Mouse (Mus musculus): ENCODE data around the gene Coil.
"Not testable (repeated sequence)": the region's sequence is repeated elsewhere in the genome, so short reads cannot be mapped to it uniquely, and the experiment has no call there.

Gene Coil

GRCm38 (mm10) chr11:89028871-89029405, 58.9 kb downstream of the Coil start:
- Histone ChIP-seq H3K27me3 (ENCODE audit: control insufficient read depth, insufficient read depth, low read length, poor library complexity, severe bottlenecking) (no peaks in the 10 kb centered on the region), H3K36me3 (ENCODE audit: control insufficient read depth, insufficient read depth, low read length, poor library complexity, severe bottlenecking) (no peaks in the 10 kb centered on the region)
- DNase-seq (ENCODE audit: low read depth, low spot score): peak; percentile 87

DNA sequence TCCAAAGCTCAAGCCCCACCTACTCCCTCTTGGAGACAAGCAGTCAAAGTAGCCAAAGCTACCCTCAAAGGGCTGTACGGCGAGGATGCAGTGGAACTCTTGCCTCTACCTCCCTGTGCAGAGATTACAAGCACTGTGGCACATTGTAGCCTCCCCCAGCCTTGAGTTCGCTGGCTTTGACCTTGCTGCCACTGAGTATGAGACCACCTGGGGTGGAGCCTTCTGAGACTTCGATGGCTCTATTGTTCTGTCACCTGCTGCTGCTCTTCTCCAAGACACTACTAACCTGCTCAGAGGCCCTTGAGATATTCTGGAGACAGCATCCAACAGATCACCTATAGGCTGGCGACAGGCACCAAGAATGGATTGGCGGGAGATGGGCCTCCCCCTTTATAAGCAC, 60.5 kb downstream of the Coil start:
- no peaks in the 10 kb centered on the region for H3K36me3 ChIP-seq (ENCODE audit: control insufficient read depth, insufficient read depth, low read length, poor library complexity, severe bottlenecking)
- no peak for DNase-seq (ENCODE audit: low read depth, low spot score)
- H3K27me3 ChIP-seq (ENCODE audit: control insufficient read depth, insufficient read depth, low read length, poor library complexity, severe bottlenecking): no peaks in the 10 kb centered on the region

DNA sequence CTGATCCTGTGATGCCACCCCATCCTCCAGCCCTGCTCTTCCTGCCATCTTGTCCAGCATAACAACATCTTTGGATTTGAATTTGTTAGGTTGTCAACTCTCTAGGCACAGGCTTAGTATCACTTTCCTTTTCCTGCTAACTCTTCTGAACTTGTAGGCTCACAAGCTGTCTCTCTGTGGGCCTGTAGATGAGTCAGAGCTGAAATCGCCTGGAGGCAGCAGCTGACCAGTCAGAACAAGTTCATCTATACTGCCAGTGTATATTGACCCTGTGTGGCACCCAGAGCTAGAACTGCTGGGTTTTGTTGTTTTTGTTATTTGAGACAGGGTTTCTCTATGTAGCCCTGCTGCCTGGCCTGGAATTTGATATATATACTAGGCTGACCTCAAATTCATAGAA, 61.1 kb downstream of the Coil start:
- DNase-seq (ENCODE audit: low read depth, low spot score): no peak
- no peaks in the 10 kb centered on the region for H3K27me3 ChIP-seq (ENCODE audit: control insufficient read depth, insufficient read depth, low read length, poor library complexity, severe bottlenecking)
- no peaks in the 10 kb centered on the region for H3K36me3 ChIP-seq (ENCODE audit: control insufficient read depth, insufficient read depth, low read length, poor library complexity, severe bottlenecking)

DNA sequence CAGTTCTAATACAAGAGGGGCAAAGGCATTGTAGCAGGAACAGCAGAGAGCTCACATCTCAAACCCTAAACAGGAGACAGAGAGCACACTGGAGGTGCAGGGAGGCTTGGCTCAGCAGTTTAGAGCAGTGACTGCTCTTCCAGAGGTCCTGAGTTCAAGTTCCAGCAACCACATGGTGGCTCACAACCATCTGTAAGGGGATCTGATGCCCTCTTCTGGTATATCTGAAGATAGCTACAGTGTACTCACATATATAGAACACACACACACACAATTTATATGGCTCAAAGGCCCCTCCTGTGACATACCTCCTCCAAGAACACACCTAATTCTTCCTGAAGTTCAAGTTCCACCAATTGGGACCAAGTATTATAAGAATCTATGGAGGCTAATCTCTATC, 64.5 kb downstream of the Coil start:
- Histone ChIP-seq H3K27me3 (ENCODE audit: control insufficient read depth, insufficient read depth, low read length, poor library complexity, severe bottlenecking) (no peaks in the 10 kb centered on the region), H3K36me3 (ENCODE audit: control insufficient read depth, insufficient read depth, low read length, poor library complexity, severe bottlenecking) (no peaks in the 10 kb centered on the region)
- DNase-seq (ENCODE audit: low read depth, low spot score): peak; percentile 20

GRCm38 (mm10) chr11:89035552-89035951, 65.5 kb downstream of the Coil start:
- DNase-seq (ENCODE audit: low read depth, low spot score): no peak
- 0 out of 2 replicates have a peak, but pooled peaks cover 5% of the 10 kb centered on the region for H3K36me3 ChIP-seq (ENCODE audit: control insufficient read depth, insufficient read depth, low read length, poor library complexity, severe bottlenecking)
- H3K27me3 ChIP-seq (ENCODE audit: control insufficient read depth, insufficient read depth, low read length, poor library complexity, severe bottlenecking): no peaks in the 10 kb centered on the region

DNA sequence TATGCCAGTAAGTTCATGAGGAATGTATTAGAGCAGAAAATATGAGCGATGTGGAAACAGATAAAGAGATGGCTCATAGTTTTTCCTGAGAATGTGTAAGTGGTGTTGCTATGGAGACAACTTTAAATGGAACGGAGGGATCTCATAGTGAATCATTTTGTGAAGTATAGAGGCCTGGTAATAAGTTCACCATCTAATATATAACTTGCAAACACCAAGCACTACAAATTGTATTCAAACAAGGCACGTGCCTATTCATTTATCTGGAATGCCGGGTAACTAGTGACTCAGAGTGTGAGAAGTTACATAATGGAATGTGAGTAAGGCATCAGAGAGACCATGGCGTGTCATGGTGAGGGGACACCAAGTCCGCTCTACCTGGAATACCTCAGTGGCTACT, 68.4 kb downstream of the Coil start:
- H3K27me3 ChIP-seq (ENCODE audit: control insufficient read depth, insufficient read depth, low read length, poor library complexity, severe bottlenecking): no peaks in the 10 kb centered on the region
- H3K36me3 ChIP-seq (ENCODE audit: control insufficient read depth, insufficient read depth, low read length, poor library complexity, severe bottlenecking): peaks cover 9% of the 10 kb centered on the region; the same call in 1 of the 2 replicates
- DNase-seq (ENCODE audit: low read depth, low spot score): no peak

DNA sequence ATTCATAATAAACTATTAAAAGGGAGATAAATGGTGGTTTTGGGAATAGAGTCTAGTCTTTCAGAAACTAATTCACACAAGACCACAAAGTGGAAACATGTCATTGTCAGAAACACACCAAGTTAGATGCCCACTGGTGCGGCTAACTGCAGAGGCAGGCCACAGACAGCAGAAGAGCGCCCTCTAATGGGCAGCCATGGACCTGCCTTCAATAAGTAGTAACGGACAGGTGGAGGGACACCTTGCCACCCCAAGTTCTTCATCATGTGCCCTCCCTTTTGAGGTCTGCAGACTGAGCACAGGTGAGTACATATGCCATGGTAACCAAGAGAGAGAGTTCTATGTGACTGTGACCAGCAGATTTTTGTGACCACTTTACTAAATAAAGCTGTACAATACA, 69.3 kb downstream of the Coil start:
- Histone ChIP-seq H3K27me3 (ENCODE audit: control insufficient read depth, insufficient read depth, low read length, poor library complexity, severe bottlenecking) (no peaks in the 10 kb centered on the region), H3K36me3 (ENCODE audit: control insufficient read depth, insufficient read depth, low read length, poor library complexity, severe bottlenecking) (peaks cover 9% of the 10 kb centered on the region; the same call in 1 of the 2 replicates)
- DNase-seq (ENCODE audit: low read depth, low spot score): peak; percentile 90

- not testable (repeated sequence) for DNase-seq (ENCODE audit: low read depth, low spot score)
- H3K36me3 ChIP-seq (ENCODE audit: control insufficient read depth, insufficient read depth, low read length, poor library complexity, severe bottlenecking): peaks cover 18% of the 10 kb centered on the region
Observed at GRCm38 (mm10) chr11:89041073-89041472, 71.0 kb downstream of the Coil start.

More at GRCm38 (mm10) chr11:89041073-89041472, 71.0 kb downstream of the Coil start:
- H3K27me3 ChIP-seq (ENCODE audit: control insufficient read depth, insufficient read depth, low read length, poor library complexity, severe bottlenecking): not testable (repeated sequence)

Measured in splenic B cell, adult 2 months (primary cell).